Mouse (Mus musculus) mesoderm, embryonic 11.5 days (tissue): ENCODE data around the gene Tbata.
A peak's percentile ranks its signal among the peaks of the same experiment; 100 is the strongest.

Experiments used
- DNase-seq: peaks from one replicate; pipeline ENCODE4 v3.0.0-alpha.2; 2012; ENCODE audit warnings: low read depth, low spot score

Tbata gene

GRCm38 (mm10) chr10:61208114-61208684 is 36.4 kb downstream of the Tbata start:
- no peak for DNase-seq

DNA sequence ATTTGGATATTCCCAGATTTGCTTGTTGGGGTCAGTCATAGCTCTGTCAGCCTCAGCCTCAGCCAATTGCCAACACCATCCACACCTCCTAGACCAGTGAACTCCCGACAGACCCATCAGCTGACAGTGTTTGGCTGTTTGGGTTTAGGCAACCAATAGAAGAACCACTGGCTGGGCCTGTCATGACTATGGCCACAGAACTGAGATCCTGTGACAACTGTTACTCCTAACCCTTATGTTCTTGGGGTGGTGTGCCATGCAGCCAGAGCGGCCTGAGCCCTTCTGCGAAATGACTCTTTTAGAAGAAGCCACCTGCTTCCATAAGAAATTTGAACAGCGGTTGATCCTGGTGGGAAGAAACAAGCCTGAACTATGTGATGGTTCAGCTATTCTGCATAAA is 39.4 kb downstream of the Tbata start:
- DNase-seq: no peak

DNA sequence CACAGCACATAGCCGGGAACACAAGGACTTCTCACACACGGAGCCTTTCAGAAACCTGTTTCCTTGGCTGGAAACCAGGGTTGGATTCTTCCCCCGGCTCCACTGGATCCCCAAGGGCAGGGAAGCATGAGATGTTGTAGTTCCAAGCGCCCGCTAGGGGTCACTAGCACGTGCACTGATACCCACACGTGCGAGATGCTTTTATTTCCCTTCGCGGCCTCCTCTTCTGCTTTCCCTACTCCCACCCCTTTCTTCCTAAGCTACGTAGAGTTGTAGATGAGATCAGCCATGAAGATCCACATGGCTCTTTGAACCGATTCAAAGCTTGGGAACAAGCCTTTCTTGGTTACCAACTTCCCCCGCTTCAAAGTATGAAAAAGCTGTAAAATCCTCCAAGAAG is 40.0 kb downstream of the Tbata start:
- peak; percentile 81 for DNase-seq

DNA sequence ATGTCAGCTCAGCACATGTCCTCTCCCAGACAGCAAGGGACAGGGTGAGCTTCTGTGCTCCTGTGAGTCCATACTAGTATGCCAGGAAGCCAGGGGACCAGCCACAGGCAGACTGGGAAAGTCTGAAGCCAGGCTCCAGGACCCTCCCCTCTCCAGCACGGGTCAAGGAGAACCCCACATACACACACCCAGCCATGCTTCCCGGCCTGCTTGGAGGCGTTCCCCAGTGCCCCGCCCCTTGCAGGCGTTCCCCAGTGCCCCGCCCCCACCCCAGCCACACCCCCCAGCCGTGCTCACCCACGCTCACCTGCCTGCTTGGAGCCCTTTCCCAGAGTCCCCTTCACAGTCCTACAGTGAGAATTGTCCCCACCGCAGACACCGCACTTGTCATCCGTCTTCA is 41.1 kb downstream of the Tbata start:
- DNase-seq: no peak

GRCm38 (mm10) chr10:61215658-61216057 is 43.9 kb downstream of the Tbata start:
- no peak for DNase-seq

DNA sequence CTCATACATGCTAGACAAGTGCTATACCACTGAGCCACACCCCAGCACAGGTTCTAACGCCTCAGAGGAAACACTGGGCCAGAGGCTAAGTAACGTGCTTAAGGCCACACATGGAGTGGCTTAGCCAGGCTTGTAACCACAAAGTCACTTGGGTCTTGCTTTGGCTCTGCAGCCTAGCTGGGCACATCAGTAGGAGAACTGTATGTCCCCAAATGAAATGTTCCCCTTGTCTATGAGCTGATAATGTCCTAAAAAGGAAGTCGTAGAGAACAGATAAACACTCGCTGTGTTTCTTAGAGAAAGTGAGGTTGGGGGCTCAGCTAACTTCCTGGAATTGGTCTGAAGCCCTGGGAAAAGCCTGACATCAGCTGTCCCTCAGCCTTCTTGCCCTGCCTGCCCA is 44.4 kb downstream of the Tbata start:
- no peak for DNase-seq

DNA sequence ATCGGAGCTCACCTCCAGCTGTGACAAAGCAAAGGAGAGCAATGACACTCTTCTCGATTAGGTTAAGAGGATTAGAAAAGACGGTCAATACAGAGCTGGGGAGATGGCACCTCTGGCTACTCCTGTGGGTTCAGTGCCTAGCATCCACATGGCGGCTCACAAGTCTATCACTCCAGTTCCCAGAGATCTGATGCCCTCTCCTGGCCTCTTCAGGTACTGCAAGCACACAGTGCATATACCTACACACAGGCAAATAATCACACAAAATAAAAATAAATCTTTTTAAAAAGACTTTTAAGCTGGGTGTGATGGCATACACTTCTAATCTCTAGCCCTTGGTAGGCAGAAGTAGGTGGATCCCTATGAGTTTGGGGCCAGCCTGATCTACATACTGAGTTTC is 47.6 kb downstream of the Tbata start:
- DNase-seq: no peak

DNA sequence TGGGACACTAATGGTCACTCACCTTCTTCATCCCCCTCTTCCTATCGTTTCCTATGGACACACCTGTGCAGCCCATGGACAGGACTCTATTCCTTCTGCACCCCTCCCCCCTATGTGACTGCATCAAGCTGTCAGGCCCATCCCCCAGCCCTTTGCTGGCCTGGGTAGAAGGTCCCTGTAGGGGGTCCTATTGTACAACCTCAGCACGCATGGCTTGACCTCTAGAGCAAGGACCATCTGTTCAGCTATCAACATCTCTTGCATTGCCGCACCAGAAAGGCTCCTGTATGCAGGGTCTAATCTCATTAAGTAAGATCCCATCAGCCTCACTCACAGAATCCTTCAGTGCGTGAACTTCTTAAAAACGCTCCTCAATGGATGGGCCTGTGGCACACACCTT is 53.9 kb downstream of the Tbata start:
- DNase-seq: no peak

DNA sequence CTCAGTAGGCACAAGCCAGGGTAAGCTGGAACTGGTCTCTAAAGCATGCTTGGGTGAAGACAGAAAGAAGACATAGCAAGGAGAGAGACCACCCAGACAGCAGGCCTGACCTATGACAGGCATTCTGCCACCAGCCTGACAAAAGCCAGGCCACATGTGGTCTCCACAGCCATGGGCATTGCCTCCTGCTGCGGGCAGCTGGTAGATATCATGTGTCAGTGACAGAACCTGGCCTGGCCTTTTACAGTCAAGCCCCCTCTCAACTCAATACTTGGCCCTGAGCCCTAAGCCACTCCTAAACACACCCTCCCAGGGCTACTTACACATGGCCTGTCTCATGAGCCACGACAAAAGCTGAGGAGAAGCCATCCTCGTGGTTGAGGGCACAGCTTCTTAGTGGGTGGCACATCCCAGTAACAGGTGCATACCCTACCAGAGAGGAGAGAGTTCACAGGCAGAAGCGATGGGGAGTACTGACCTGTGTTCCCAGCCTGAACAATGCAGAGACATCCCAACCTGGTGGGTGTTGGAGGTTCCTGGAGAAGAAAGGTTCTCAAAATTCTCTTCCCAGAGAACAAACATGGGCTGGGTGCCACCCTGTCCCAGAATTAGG is 55.1 kb downstream of the Tbata start:
- DNase-seq: peak; percentile 37

- DNase-seq: no peak
Measured at GRCm38 (mm10) chr10:61231756-61232155, 60.0 kb downstream of the Tbata start.

DNA sequence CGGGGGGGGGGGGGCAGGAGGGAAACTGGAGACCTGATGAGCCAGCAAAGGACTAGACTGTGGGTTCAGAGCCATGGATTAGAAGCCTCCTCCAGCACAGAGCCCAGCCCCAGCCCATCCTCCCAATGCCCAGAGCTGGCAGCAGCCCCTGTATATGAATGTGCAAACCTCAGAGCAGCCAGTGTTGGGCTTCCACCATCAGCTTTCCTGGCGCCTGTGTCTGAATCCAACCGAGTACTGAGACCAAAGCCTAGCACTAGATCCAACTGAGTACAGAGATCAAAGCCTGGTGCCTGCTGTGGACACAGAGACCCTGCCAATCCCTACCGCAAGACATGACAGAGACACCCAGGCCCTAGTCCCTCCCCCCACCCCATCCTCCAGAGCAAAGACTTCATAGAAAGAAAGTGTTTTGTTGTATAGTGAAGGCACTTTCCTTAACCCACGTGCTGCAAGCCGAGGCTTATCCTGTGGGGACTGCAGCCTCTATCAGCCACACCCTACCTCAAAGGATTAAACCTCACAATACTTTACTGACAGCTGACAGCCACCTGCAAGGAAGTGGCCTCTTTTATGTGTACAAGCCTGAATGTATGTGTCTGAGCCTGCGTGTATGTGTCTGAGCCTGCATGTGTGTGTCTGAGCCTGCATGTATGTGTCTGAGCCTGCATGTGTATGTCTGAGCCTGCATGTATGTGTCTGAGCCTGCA is 61.3 kb downstream of the Tbata start:
- DNase-seq: no peak

DNA sequence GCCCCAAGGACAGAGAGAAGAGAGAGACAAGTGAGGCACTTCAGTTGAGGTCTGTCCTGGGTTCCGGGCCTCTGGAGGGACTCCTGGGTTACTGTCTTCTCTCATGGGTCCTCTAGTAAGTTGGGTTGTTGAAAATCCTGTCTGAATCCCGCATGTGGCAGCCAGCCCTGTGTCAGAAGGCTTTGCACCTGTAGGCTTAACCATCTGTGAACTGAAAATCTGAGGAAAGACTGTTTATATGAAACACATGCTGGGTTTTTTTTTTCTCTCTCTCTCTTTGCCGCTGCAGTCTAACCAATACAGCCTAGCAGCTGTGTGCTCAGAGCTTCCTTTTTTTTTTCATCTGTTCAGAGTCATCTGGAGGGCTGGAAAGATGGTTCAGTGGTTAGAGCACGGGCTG is 62.6 kb downstream of the Tbata start:
- DNase-seq: no peak

DNA sequence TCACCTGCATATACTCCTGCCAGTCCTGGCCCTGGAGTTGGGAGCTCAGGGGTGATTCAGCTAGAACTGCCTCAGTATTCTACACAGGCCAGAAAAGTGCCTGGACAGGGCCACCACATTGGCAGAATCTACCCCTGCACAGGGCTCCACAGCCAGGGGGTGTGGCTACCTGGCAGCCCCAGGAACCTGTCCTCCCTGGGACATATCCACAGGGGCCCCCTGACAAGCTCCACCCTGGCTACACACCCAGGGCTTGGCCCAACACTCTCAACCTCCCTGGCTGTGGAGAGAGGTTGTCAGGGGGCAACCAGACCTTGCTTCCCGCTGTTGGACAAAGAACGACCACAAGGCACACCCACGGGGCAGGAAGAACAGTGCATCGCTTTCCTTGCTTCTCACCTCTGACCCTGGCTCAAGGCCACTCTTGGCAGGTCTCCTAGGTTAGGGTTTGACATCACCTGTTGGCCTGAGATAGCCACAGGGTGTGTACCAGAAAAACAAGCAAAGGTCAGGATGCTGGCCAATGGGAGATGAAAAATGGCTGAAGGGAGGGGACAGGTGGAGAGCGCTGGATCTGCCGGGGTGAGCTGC is 64.0 kb downstream of the Tbata start:
- DNase-seq: no peak

DNA sequence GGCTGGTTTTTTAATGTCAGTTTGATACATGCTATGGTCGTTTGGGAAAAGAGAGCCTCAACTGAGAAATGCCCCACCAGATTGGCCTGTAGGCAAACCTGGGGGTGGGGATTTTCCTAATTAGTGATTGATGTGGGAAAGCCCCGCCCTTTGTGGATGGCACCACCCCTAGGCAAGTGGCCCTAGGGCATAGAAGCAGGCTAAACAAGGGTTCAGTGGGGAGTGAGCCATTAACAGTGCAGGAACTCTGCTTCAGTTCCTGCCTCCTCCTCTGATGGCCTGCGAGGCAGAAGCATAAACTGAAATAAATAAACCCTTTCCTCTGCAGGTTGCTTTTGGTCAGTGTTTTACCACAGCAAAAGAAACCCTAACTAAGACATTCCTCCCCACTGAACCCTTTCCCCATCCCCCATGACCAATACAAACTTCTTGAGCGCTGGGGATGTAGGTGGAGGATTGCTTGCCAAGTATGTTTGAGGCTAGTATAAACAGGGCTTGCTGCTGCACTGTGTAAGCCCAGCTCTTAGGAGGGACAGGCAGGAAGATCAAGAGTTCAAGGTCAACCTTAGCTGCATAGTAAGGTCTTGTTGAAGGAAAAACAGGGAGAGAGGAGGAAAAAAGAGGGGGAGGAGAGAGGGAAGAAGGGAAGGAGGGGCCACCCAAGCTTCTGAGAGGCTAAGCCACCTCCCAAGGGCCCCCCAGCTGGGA is 65.1 kb downstream of the Tbata start:
- no peak for DNase-seq

- DNase-seq: no peak
Measured at GRCm38 (mm10) chr10:61237391-61237785, 65.6 kb downstream of the Tbata start.
